Mouse (Mus musculus) cerebellum, adult 8-10 months (tissue): ENCODE measurements around the gene Creld1.

ENCODE experiments used
- DNase-seq: peaks from one replicate; pipeline ENCODE4 v3.0.0; 2022

Creld1 gene

GRCm38 (mm10) chr6:113471297-113471936, 11.7 kb upstream of the Creld1 start, which contains the start of gene Il17rc:
TSS of gene Il17rc (plus strand) at chr6:113471427.
- no peak for DNase-seq

- DNase-seq: no peak
Measured at GRCm38 (mm10) chr6:113472061-113472460, 11.0 kb upstream of the Creld1 start.

GRCm38 (mm10) chr6:113473246-113473645, 9.9 kb upstream of the Creld1 start:
- DNase-seq: no peak

- DNase-seq: no peak
Measured at GRCm38 (mm10) chr6:113473715-113474114, 9.4 kb upstream of the Creld1 start.

GRCm38 (mm10) chr6:113477353-113477752, 5.7 kb upstream of the Creld1 start:
- no peak for DNase-seq

- no peak for DNase-seq
Measured at GRCm38 (mm10) chr6:113478906-113479305, 4.2 kb upstream of the Creld1 start.

- no peak for DNase-seq
Measured at GRCm38 (mm10) chr6:113480555-113481373, 2.3 kb upstream of the Creld1 start.

GRCm38 (mm10) chr6:113482477-113483099, 509 bp upstream of the Creld1 start:
- peak; percentile 66 for DNase-seq

- no peak for DNase-seq
Measured at GRCm38 (mm10) chr6:113483729-113484128, 632 bp downstream of the Creld1 start.

GRCm38 (mm10) chr6:113487125-113487576, 4.1 kb downstream of the Creld1 start:
- no peak for DNase-seq

GRCm38 (mm10) chr6:113489410-113489809, 6.3 kb downstream of the Creld1 start:
- no peak for DNase-seq

GRCm38 (mm10) chr6:113492101-113492864, 9.2 kb downstream of the Creld1 start:
- DNase-seq: no peak

- DNase-seq: no peak
Measured at GRCm38 (mm10) chr6:113494258-113494788, 11.2 kb downstream of the Creld1 start.

GRCm38 (mm10) chr6:113495071-113495675, 12.1 kb downstream of the Creld1 start:
- DNase-seq: no peak

- no peak for DNase-seq
Measured at GRCm38 (mm10) chr6:113499346-113499745, 16.2 kb downstream of the Creld1 start.

GRCm38 (mm10) chr6:113501388-113502084, 18.4 kb downstream of the Creld1 start, which contains the start of gene Prrt3:
TSS of gene Prrt3 (minus strand) at chr6:113501931.
- peak; percentile 79 for DNase-seq

- no peak for DNase-seq
Measured at GRCm38 (mm10) chr6:113502801-113503200, 19.7 kb downstream of the Creld1 start.

GRCm38 (mm10) chr6:113505689-113506088, 22.6 kb downstream of the Creld1 start:
- DNase-seq: no peak

GRCm38 (mm10) chr6:113507130-113507529, 24.0 kb downstream of the Creld1 start:
- DNase-seq: no peak

GRCm38 (mm10) chr6:113508272-113508946, 25.3 kb downstream of the Creld1 start:
- DNase-seq: no peak

GRCm38 (mm10) chr6:113508947-113509280, 25.8 kb downstream of the Creld1 start:
- DNase-seq: peak; percentile 68
